Mouse (Mus musculus) R1 (cell line): ENCODE measurements around the gene Emid1.

Source experiments
- DNase-seq: peaks from one replicate; pipeline ENCODE4 v3.0.0-alpha.2; 2018; ENCODE audit warnings: low read depth, low spot score

Emid1 gene

GRCm38 (mm10) chr11:5151680-5152337, at the start of gene Emid1:
TSS of gene Emid1 (minus strand) at chr11:5152257.
- DNase-seq, result peak; percentile 48

GRCm38 (mm10) chr11:5199879-5200278, 47.8 kb upstream of the Emid1 start:
- DNase-seq, result no peak

- no peak for DNase-seq
These were observed 45.0 kb upstream of the Emid1 start for GRCm38 (mm10) chr11:5197068-5197467.

- DNase-seq, result no peak
These were observed 44.5 kb upstream of the Emid1 start for GRCm38 (mm10) chr11:5196583-5196982.

GRCm38 (mm10) chr11:5193576-5193881, 41.5 kb upstream of the Emid1 start:
- DNase-seq, result no peak

GRCm38 (mm10) chr11:5192840-5193575, 41.0 kb upstream of the Emid1 start:
- DNase-seq, result no peak

GRCm38 (mm10) chr11:5192084-5192516, 40.0 kb upstream of the Emid1 start:
- DNase-seq, result no peak

- no peak for DNase-seq
These were observed 37.3 kb upstream of the Emid1 start for GRCm38 (mm10) chr11:5189239-5189933.

GRCm38 (mm10) chr11:5188170-5188569, 36.1 kb upstream of the Emid1 start:
- DNase-seq, result no peak

- peak; percentile 28 for DNase-seq
These were observed 32.8 kb upstream of the Emid1 start for GRCm38 (mm10) chr11:5184832-5185231.

- peak; percentile 36 for DNase-seq
These were observed 32.2 kb upstream of the Emid1 start for GRCm38 (mm10) chr11:5184250-5184649.

GRCm38 (mm10) chr11:5182870-5183269, 30.8 kb upstream of the Emid1 start:
- no peak for DNase-seq

GRCm38 (mm10) chr11:5181850-5182404, 29.9 kb upstream of the Emid1 start:
- DNase-seq, result peak; percentile 73

- DNase-seq, result no peak
These were observed 27.3 kb upstream of the Emid1 start for GRCm38 (mm10) chr11:5179391-5179790.

- no peak for DNase-seq
These were observed 25.1 kb upstream of the Emid1 start for GRCm38 (mm10) chr11:5177171-5177570.

- DNase-seq, result no peak
These were observed 24.6 kb upstream of the Emid1 start for GRCm38 (mm10) chr11:5176685-5177084.

- no peak for DNase-seq
These were observed 23.8 kb upstream of the Emid1 start for GRCm38 (mm10) chr11:5175866-5176265.

GRCm38 (mm10) chr11:5175141-5175540, 23.1 kb upstream of the Emid1 start:
- DNase-seq, result no peak

GRCm38 (mm10) chr11:5172861-5173260, 20.8 kb upstream of the Emid1 start:
- no peak for DNase-seq

- DNase-seq, result no peak
These were observed 15.3 kb upstream of the Emid1 start for GRCm38 (mm10) chr11:5167311-5167710.

GRCm38 (mm10) chr11:5165471-5165916, 13.4 kb upstream of the Emid1 start:
- DNase-seq, result no peak

- DNase-seq, result peak; percentile 67
These were observed 12.3 kb upstream of the Emid1 start for GRCm38 (mm10) chr11:5164310-5164709.
